Mouse (Mus musculus): ENCODE measurements around the gene Nhsl2. TPM values are rescaled to one million over a fixed set of nuclear protein-coding genes. Genes with fewer than 3 reads are reported as not detected.

The Nhsl2 gene
- polyA plus RNA-seq, 1 experiment, result 6.4 TPM

DNA sequence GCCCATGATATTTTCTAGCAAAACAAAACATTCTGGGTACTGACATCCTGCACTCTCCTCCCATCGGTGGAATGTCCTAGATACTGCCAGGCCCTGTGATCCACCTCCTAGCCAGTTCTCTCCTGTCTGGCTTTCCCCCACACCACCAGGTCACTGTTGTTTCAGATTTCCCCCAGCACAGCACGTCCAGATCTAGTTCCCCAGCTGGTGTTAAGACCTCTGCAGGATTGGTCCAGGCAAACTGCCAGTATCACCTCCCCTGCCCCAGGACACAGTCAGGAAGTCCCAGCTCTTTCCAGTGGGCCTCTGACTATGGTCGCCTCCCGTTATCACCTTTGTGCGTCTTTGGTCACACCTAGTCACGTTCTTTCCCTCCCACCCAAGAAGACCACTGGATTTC lies 134.5 kb downstream of the Nhsl2 start:
- no peak for DNase-seq (ENCODE audit: low spot score)

DNA sequence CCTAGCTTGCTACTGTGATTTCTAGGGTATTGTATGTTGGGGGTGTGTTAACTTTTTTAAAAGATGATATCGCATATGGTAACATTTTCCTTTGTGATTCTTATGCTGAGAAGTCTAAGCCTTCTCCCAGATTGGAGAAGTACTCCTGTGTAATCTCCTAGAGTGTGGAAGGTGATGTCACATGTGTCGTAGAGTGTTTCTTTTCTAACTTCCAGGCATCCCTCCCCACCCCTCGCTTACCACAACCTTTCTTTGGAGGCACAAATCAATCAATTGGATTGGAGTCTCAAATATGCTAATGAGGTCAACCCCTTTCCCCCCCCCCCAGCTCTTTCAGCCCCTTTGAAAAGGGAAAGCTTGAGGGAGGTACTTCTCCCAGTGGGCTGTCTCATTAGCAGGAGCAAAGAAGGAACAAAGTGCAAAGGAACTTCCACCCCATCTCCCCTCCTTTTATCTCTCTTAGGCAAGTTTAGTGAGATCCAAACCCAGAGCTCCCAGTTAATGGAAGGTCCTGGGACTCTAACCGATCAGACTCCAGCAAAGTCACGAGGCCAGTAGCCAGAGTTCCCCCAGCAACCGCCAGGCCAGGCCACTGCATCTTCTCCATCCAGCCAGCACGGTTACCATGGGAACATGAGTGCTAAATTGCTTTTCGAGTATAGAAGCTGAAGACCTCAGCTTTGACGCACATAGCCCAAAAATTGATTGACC lies 137.6 kb downstream of the Nhsl2 start:
- DNase-seq (ENCODE audit: low spot score), result no peak

DNA sequence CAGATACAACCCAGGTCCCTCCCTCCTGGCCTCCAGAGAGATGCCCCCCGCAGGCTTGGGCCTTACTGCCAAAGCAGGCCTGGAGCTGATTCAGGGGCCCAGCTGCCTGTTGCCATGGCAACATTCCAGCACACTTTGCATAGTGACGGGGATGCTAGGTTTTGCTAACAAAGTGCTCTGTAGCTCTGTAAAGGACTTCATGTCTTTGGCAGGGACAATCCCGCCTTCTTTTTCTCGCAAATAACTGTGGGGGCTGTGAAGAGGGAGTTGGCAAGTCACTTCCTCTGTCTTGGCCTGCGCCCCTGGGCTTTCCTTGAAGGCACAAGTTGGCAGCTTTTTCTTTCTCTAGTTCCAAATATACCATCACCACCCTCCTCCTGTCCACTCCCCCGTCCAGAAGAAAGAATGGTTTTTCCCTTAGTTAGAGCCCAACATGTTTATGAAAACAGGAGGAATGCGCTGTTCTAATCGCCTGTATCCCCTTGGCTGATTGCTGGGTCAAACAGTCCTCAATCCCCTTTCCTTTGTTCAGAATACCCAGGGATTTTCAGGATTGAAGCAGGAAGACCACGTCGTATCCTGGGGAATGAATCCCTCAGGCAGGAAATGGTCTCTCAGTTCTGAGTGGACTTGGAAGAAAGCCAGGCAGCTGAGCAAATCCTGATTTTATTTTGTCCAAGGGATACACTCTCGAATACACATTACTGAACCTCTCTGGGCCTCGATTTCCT lies 144.8 kb downstream of the Nhsl2 start:
- DNase-seq (ENCODE audit: low spot score), result no peak

DNA sequence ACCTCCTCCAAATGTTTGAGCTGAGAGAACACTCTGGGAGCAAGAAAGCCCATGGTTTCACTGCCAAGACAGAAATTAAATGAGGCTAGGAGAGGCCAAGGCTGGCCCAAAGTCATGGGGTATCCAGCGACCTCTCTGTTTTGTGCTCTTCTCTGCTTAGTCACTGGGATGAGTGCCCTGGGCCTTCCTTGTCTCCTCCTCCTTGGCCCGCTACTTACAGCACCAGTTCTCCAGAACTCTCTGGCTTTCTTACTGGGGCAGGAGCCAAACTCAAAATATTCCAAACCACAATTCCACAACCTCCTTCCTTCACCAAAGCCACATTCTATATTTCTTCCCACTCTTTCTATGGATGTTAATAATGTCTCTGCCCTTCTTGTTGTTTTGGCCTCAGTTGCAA lies 147.5 kb downstream of the Nhsl2 start:
- no peak for DNase-seq (ENCODE audit: low spot score)

DNA sequence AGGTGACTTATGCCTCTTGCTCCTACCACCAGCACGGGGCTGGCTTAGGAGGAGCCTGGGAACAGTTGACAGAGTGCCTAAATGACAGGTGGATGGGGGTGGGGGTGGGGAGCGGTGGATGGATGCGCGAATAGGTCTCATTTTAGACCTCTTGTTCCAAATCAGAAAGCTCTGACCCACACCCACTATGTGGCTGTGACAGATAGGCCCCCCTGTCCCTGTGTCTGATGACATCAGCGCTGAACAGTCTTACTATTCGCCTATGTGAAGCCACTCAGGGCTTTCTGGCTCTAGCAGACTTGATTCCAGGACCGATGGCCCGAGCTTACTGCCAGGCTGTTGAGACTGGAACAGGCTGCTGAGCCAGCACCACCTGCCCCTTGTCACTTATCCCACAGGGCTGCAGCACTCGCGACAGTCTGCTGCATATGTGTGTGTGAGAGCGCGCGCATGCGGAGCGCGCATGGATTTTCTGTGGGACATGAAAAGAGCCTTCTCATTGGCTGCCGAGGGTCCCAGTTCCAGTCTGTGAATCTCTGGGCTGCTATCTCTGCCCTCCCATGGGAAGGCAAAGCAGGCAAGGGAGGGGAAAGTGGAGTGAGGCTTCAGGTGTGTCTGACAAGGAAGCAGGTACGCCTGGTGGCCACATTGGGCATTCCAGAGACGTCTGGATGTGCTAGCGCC lies 154.6 kb downstream of the Nhsl2 start:
- DNase-seq (ENCODE audit: low spot score), result no peak

DNA sequence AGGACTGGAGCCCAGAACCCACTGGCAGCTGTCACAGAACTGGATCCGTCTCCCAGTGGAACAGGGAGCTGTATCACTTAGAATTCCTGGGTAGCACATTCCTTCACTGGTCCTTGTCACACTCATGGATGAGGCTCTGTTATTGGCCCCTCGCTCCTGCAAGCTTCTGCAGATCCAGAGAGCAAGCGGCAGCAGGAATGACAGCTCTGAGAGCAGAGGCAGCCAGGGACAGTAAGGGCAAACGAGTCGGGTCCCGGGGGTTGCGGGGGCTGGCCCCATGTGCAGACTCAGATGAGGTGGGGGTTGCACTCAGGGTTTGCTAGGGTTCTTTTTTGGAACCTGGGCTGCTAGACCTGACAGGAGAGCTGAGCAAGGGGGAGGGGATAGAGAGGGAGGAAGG lies 155.2 kb downstream of the Nhsl2 start:
- DNase-seq (ENCODE audit: low spot score), result no peak

DNA sequence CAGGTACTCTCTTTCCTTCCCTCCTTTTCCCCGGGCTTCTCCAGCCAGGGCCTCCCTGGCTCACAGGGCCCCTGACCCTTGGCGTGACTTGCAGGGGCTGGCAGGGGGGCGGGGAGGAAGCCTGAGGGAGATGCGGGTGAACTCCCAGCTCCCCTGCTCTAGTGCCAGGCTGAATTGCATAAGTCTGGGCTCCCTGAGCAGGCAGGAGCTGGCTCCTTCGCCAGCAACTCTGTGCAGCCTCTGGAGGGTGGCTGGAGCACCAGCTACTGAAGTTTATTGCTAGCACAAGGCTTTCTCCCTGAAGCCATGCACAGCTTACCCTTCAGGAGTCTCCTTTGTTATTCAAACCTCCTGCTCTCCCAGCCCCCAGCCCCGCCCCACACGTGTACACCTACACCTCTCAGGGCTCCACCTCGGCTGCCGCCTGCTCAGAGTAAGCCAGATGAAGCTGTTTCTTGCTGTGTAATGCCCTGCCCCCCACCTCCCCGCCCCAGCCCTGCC lies 156.0 kb downstream of the Nhsl2 start:
- DNase-seq (ENCODE audit: low spot score), result no peak

DNA sequence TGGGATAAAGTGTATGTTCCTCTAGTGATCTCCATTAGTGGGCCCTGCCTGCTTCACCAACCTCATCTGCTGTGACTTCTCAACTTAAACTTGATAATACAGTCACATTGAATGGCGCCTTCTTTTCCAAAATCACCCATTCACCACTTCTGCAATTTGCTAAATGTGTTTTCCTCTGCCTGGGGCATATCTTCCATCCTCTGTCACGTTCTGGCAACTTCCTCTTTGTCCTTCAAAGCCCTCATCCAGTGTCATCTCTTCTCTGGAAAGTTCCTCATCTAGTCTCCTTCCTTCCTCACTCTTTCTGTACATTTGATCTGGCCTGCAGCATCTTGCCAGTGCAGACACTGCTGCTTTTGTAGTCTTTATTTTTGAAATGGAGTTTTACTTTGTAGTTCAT lies 158.8 kb downstream of the Nhsl2 start:
- no peak for DNase-seq (ENCODE audit: low spot score)

DNA sequence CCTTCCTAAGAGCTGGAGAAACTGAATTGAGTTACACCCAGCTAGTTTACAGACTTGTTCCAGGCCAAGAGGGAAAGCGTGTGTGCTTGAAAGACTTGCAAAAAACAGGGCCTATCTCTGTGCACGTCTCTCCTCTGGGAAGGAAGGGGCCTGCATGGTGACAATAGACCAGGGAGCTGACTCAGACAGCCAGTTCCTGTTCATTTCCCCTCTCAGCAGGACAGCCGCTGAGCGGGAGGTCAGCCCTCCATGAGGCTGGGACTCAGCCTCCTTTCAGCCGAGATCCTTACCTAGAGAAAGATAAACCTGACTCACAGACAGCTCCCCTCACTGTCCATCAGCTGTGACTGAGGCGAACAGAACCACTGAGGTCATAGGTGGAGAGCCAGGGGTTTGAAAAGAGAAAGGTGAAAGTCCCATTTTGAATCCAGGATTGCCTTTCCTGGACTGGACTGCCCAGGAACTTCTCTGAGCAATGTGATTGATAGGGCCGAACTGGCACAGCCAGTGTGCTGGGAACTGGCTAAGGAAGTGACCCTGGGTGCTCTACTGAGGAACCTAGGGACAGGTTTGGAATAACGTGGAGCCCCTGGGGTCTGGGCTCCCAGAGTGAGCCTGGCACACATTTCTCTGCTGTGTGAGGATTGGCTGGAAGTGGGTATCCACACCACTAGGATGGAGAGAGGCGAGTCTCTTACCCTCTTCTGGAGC lies 168.2 kb downstream of the Nhsl2 start:
- no peak for DNase-seq (ENCODE audit: low spot score)

DNA sequence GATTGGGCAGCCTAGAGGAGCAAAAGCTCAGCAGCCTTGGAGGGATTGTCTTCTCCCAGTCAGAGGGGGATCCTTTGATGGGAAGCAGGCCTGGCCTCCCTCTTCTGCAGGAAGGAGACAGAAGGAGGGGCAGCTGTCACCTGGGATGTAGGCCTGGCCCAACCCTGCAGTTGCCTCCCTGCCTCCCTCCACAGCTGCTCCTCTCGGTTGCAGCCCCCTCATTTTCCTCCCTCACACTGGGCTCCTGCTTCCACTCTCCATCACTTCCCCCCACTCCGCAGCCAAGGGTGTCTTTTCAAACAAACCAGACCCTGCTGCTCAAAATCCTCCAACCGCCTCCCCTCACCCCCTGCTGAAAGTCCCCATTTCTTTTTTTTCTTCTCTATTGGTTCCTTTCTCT lies 169.7 kb downstream of the Nhsl2 start:
- no peak for DNase-seq (ENCODE audit: low spot score)

DNA sequence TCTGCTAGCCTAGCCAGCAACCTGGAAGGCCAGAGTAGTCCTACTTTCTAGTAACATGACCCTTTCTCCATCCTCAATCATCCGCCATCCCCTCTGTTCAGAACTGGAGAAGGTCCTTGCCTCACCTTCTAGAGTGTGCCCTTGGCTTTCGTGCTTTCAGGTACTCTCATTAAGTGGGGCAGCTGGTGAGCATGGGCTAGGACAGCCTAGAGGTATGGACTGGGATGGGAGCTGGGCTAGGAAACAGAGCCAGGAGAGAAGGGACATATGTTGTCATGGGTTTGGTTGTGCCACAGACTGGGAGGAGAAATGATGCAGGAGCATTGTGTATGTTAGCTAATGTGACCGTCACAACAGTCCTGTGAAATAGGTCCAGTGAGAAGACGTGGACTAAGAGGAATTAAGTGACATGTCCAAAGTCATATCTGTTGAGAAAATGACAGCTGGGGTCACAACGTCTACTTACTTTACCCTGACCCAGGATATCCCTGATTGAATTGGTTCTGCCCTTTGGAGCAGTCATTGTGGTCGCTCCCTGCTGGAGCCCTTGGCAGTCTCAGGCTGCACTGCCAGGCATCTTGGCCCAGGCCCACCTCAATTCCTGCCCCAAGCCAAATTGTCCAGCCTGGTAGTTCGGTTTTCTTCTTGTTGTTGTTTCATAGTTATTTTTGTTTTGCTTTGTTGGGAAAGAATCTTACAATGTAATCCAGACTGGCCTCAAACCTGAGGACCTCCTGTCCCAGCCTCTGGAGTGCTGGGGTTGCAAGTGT lies 170.5 kb downstream of the Nhsl2 start:
- no peak for DNase-seq (ENCODE audit: low spot score)

DNA sequence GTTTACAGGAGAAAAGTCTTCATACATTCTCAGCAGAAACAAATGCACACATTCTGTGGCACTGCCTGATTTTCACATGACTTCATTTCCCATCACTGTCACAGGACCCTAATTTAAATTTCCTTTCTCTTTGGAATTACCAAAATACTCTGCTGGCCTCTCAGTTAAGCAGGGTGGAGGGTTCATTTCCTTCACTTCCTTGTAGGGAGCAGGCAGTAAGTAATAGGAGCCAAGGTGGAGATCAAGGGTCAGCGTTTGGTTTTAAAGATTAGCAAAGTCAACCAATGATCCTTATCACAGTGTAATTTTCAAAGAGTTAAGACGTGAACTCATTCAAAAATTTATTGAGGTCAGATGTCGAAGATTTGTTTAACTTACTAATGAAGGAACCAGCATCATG lies 175.8 kb downstream of the Nhsl2 start:
- DNase-seq (ENCODE audit: low spot score), result no peak

DNA sequence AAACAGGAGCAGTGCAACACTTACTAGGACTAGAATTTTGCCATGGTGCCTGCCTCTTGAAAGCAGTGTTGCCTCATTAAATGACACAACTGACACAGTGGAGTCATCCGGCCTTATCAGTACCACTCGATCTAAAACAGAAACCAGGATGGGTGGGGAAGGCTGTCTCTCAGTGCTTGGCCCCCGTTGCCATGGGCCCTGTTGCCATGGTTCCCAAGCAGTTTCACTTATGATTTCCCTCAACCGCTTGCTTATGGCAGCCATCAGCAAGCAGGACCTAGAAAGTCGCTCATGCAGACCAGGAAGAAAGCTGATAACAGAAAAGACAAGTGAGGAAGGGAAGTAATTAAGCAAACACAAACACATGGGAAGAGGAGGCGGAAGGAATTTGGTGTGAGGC lies 182.7 kb downstream of the Nhsl2 start:
- DNase-seq (ENCODE audit: low spot score), result no peak

DNA sequence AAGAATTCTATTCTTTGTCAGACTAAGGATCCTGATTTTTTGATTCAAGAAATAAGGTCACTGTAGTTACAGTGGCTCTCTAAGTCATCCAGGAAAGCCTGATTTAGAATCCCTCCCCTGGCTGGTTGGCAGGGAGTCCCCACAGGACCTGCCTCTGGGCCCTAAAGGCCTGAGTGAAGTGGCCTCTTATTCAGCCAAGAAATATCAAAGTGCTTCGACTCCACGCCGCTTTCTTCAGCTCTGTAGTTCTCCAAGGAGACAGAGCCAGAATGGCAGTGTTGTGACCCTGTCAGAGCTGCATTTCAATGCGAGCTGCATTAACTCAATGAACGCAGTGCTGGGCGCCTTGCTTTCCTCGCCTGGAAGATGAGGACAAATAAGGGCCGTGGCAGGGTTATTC lies 183.2 kb downstream of the Nhsl2 start:
- no peak for DNase-seq (ENCODE audit: low spot score)

DNA sequence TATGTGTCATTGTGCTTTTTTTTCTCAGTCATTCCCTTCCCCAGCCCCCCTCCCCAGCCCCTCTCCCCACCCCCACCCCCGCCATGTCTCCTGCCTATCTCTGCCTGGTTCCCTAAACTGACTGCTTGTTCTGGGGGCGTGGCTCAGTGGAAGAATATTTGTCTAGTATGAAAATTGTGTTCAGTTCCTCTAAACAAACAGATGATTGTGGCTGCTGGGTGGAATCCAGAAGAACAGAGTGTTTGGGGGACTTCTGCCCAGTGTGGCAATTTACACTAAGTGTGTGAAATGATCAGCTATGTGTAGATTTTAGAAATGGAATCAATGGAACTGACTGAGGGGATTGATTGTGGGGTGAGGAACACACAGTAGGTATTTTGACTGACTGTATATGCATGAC lies 184.4 kb downstream of the Nhsl2 start:
- DNase-seq (ENCODE audit: low spot score), result no peak

DNA sequence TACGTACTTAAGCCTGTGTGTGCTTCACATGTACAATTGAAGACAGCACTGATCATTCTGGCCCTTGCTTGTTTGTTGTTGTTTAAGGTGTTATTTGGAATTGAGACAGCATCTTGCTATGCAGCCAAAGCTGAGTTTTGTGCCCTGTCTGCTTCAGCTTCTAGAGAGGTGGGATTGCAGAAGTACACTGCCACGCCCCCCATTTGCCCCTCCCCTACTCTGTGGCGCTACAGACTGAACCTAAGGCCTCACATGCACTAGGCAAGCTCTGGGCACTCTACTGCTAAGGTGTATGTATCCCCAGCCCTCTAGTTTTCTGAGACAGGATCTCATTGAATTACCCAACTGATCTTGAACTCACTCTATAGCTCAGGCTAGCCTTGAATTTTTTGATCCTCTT lies 186.5 kb downstream of the Nhsl2 start:
- no peak for DNase-seq (ENCODE audit: low spot score)

DNA sequence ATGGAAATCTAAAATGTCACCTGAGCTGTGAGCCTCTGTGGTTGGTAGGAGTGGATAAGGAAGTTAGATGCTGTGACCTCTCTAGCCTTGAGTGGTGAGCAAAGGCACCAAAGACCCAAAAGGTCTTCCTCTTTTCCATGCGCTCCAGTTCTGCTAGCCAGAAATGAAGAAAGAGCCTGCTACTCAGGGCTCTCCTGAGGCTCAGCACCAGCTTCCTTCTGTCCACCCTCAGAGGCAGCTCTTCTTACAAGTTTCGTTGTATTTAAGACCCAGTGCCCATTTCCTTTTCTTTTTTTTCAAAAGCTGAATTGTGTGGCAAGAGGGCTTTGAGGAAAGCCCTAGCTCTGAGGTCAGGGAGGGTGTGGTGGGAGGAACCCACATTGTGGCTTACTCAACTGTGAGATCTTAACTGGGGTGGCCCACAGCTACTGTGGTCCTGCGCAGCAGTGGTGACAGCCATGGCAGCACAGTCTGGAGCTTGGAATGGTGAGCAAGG lies 187.7 kb downstream of the Nhsl2 start:
- no peak for DNase-seq (ENCODE audit: low spot score)

DNA sequence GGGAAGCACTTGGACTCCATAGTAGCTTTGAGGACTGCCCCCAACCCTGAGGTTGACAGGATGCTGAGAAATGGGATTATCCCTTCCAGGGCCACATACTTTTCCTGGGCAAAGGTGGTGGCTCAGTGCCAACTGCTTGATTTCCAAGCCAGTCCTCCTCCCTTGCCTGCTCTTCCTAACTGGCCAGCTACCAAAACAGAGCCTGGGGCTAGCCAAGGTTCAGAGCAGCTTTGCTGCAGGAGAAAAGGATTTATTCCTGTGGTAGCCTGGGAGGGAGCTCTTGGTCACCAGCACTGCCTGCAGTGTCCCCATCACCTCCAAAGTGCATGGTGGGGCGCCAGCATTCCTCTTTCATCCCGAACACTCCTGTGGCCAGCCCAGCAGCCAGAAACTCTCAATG lies 188.3 kb downstream of the Nhsl2 start:
- no peak for DNase-seq (ENCODE audit: low spot score)

DNA sequence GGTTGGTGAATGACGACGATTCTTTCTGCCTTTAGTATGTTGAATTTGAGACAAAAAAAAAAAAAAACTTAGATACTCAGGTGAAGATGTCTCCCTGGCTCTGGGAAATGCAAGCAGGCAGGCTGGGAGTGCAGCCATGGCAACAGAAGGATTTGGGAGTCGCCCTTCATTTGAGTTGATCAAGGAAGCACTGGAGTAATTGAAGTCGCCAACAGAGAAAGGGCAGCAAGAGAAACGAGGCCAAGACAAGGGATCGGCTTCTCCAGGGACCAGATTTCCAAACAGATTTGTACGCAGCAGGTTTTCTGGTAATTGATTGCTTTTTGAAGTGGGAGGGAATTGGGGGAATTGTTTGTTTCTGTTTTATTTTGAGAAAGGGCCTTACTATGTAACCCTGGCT lies 192.4 kb downstream of the Nhsl2 start:
- DNase-seq (ENCODE audit: low spot score), result no peak

DNA sequence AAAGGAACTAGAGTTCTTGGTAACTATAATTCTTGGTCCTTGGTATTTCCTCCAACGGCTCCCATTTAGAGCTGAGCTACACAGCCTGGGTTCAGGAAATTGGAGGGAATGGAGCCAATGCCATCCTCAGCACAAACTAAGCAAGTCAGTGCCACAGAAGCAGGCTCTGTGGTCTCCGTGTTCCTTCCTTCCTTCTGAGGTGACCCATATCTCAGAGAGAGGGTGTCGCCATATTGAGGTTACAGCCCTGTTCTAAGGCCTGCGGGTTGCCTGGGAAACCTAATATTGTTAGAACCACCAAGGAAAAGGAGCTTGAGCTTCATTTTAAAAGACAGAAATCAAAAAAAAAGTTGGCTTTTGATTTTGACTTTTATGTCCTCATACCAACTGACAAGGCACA lies 193.2 kb downstream of the Nhsl2 start:
- DNase-seq (ENCODE audit: low spot score), result no peak

DNA sequence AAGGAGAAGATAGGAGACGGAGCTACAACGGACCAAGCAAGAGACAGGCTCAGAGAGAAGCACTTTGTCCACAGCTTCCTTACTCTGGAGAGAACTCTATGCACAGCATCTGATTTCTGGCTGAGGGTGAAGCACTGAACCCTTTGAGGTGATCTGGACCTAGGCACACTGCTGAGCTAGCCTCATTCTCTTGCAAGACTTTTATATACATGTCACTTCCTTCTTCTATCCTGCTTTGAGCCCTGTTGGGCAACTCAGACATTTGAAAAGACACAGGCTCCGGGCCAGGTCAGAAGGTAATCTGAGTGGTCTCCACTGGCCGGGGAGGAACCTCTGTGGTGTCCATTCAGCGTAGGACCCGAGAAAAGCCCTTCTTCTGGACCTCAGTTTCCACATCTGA lies 201.4 kb downstream of the Nhsl2 start:
- DNase-seq (ENCODE audit: low spot score), result no peak

Measured in urinary bladder, adult 2 months (tissue).